In genomic region chr4:133021181-133021671, GRCm38 (mm10) we compare ENCODE assay signal across 9 mouse cellular contexts. TPM values are rescaled to one million over a fixed set of nuclear protein-coding genes. Genes with fewer than 3 reads are reported as not detected.
DNase-seq lines count a peak whose midpoint lies in the region; ATAC-seq and TF ChIP-seq lines count a peak whose summit lies in the region.
"Had no signal": no experiment of that assay in that cellular context is flagged by ENCODE, and none has a peak within 500 bp of the region (broad histone marks: within the 10 kb centered on the region; RNA-seq: fewer than 3 reads in every experiment).

No protein-coding gene starts in this region.

- TF ChIP-seq POLR2A in thymus, adult 2 months (IDR thresholded peaks at IDR 0.05; ENCODE audit: control insufficient read depth, extremely low read depth, insufficient read depth, low read length, poor library complexity) = no peak

- no peak for ATAC-seq in embryonic facial prominence, embryonic 11.5 days (replicated peaks; ENCODE audit: insufficient number of reproducible peaks, low FRiP score, low TSS enrichment, low read depth)
- ATAC-seq in intestine, embryonic 16.5 days = no peak
- no peak for ATAC-seq in midbrain, embryonic 13.5 days

- TF ChIP-seq CTCF in thymus, adult 2 months (IDR thresholded peaks at IDR 0.05; ENCODE audit: borderline replicate concordance, control insufficient read depth, extremely low read depth, insufficient read depth, low read length, poor library complexity) = no peak

- no peak overlapping the region; the same call in 1 of the 2 replicates for H3K27ac ChIP-seq in embryonic facial prominence, embryonic 11.5 days (replicated peaks; ENCODE audit: low read depth, low read length)
- H3K27ac ChIP-seq in intestine, embryonic 16.5 days (ENCODE audit: low read length) = no peak overlapping the region; the same call in 1 of the 2 replicates
- H3K27ac ChIP-seq in midbrain, embryonic 13.5 days = peak overlapping the region; percentile 81
- no peak overlapping the region for H3K27ac ChIP-seq in thymus, adult 2 months (ENCODE audit: control insufficient read depth, insufficient read depth, low read length)

- H3K4me1 ChIP-seq in embryonic facial prominence, embryonic 11.5 days (ENCODE audit: control insufficient read depth, insufficient read depth, low read length) = peaks cover 47% of the 10 kb centered on the region
- peaks cover 73% of the 10 kb centered on the region for H3K4me1 ChIP-seq in intestine, embryonic 16.5 days (ENCODE audit: control insufficient read depth, insufficient read depth, low read length)
- peaks cover 97% of the 10 kb centered on the region for H3K4me1 ChIP-seq in midbrain, embryonic 13.5 days (replicated peaks)
- H3K4me1 ChIP-seq in thymus, adult 2 months (replicated peaks; ENCODE audit: control insufficient read depth, insufficient read depth, low read length) = peaks cover 43% of the 10 kb centered on the region

- DNase-seq in heart, adult 18-20 months = peak; percentile 53 to 54
- no peak for DNase-seq in heart, postnatal 14 days
- peak; percentile 63 for DNase-seq in embryonic facial prominence, embryonic 11.5 days (ENCODE audit: low spot score)
- no peak for DNase-seq in thymus, adult 2 months
- no peak for DNase-seq in gastrocnemius, adult 18-20 months (ENCODE audit: low spot score)
- DNase-seq in right cerebral cortex, postnatal 36 days (ENCODE audit: low spot score in 2 of 2) = no peak

- no peak overlapping the region for H3K4me3 ChIP-seq in embryonic facial prominence, embryonic 11.5 days (ENCODE audit: low read depth, low read length)
- no peak overlapping the region for H3K4me3 ChIP-seq in intestine, embryonic 16.5 days (ENCODE audit: low read length)
- H3K4me3 ChIP-seq in midbrain, embryonic 13.5 days (replicated peaks) = no peak overlapping the region
- no peak overlapping the region for H3K4me3 ChIP-seq in thymus, adult 2 months (ENCODE audit: control insufficient read depth, insufficient read depth, low read length)
- H3K4me3 ChIP-seq: megakaryocyte, embryonic 14.5 days had no signal

- H3K9me3 ChIP-seq in embryonic facial prominence, embryonic 11.5 days (replicated peaks; ENCODE audit: control insufficient read depth, low read length) = no peaks in the 10 kb centered on the region
- H3K9me3 ChIP-seq in intestine, embryonic 16.5 days (ENCODE audit: control insufficient read depth, low read length) = no peaks in the 10 kb centered on the region
- no peaks in the 10 kb centered on the region for H3K9me3 ChIP-seq in midbrain, embryonic 13.5 days
- H3K9me3 ChIP-seq: megakaryocyte, embryonic 14.5 days had no signal

- 2% methylated on average over 9 of the region's 9 CpGs for WGBS in embryonic facial prominence, embryonic 11.5 days
- 34% methylated on average over 9 of the region's 9 CpGs for WGBS in intestine, embryonic 16.5 days
- 3% methylated on average over 9 of the region's 9 CpGs for WGBS in midbrain, embryonic 13.5 days
- 79% methylated on average over 9 of the region's 9 CpGs for WGBS in thymus, adult 2 months

- H3K9ac ChIP-seq in embryonic facial prominence, embryonic 11.5 days (replicated peaks; ENCODE audit: low read length) = 0 out of 2 replicates have a peak overlapping the region, but pooled peaks have one; percentile 13
- H3K9ac ChIP-seq in intestine, embryonic 16.5 days (ENCODE audit: low read depth, low read length) = peak overlapping the region; percentile 15; the same call in 1 of the 2 replicates
- no peak overlapping the region; the same call in 1 of the 2 replicates for H3K9ac ChIP-seq in midbrain, embryonic 13.5 days (replicated peaks)

- intact Hi-C loops in heart, postnatal 14 days (cut with DNase I) = loop anchor here (2.0 kb wide), 1 partner anchor 14 kb away; no protein-coding TSS in a partner anchor

- no peak overlapping the region; the same call in none of the 2 replicates for H3K4me2 ChIP-seq in embryonic facial prominence, embryonic 11.5 days (ENCODE audit: low read depth, low read length)
- H3K4me2 ChIP-seq in intestine, embryonic 16.5 days (ENCODE audit: low read depth, low read length) = no peak overlapping the region
- peak overlapping the region; percentile 53 for H3K4me2 ChIP-seq in midbrain, embryonic 13.5 days (replicated peaks)

- H3K27me3 ChIP-seq in embryonic facial prominence, embryonic 11.5 days (ENCODE audit: control insufficient read depth, insufficient read depth, low read length) = no peaks in the 10 kb centered on the region
- no peaks in the 10 kb centered on the region for H3K27me3 ChIP-seq in intestine, embryonic 16.5 days (replicated peaks; ENCODE audit: control insufficient read depth, insufficient read depth, low read length)
- H3K27me3 ChIP-seq in midbrain, embryonic 13.5 days = no peaks in the 10 kb centered on the region
- H3K27me3 ChIP-seq in thymus, adult 2 months (ENCODE audit: control insufficient read depth, insufficient read depth, low read length) = no peaks in the 10 kb centered on the region
- H3K27me3 ChIP-seq: megakaryocyte, embryonic 14.5 days had no signal

- no peaks in the 10 kb centered on the region for H3K36me3 ChIP-seq in embryonic facial prominence, embryonic 11.5 days (replicated peaks; ENCODE audit: control insufficient read depth, insufficient read depth, low read depth, low read length)
- no peaks in the 10 kb centered on the region for H3K36me3 ChIP-seq in intestine, embryonic 16.5 days (ENCODE audit: control insufficient read depth, insufficient read depth, low read length)
- no peaks in the 10 kb centered on the region for H3K36me3 ChIP-seq in midbrain, embryonic 13.5 days
- H3K36me3 ChIP-seq in thymus, adult 2 months (ENCODE audit: control insufficient read depth, insufficient read depth, low read length) = no peaks in the 10 kb centered on the region

RNA-seq across cellular contexts. Expression of gene Ahdc1, which starts 10.2 kb away (rescaled TPM):
- total RNA-seq in heart, adult 18-20 months (2021) = 10 to 100 TPM; 36.3 to 38.5 TPM
- 10 to 100 TPM; 55.2 to 59.1 TPM for total RNA-seq in heart, postnatal 14 days (2021)
- polyA plus RNA-seq in embryonic facial prominence, embryonic 11.5 days (2014; fragmentation: Nextera tagmentation; extraction: Ambion mirVana) = 6.6 and 7.7 TPM in 2 replicates
- 5.3 and 5.7 TPM in 2 replicates for polyA plus RNA-seq in intestine, embryonic 16.5 days (2015; fragmentation: Nextera tagmentation; extraction: Ambion mirVana)
- 10.4 and 12.6 TPM in 2 replicates for polyA plus RNA-seq in midbrain, embryonic 13.5 days (2015; fragmentation: Nextera tagmentation; extraction: Ambion mirVana)
- polyA plus RNA-seq in thymus, adult 2 months (2012; rRNA removed) = 59.8 and 78.9 TPM in 2 replicates
- 10 to 100 TPM; 40.6 to 41.6 TPM for total RNA-seq in gastrocnemius, adult 18-20 months (2021)

RNA-seq across cellular contexts. Expression of gene Fgr, which starts 47.3 kb away (rescaled TPM):
- under 1 TPM; 0.57 to 0.69 TPM for total RNA-seq in heart, adult 18-20 months (2021)
- total RNA-seq in heart, postnatal 14 days (2021) = under 1 TPM; 0.43 to 0.49 TPM
- polyA plus RNA-seq in embryonic facial prominence, embryonic 11.5 days (2014; fragmentation: Nextera tagmentation; extraction: Ambion mirVana) = 0.08 and 0.20 TPM in 2 replicates
- polyA plus RNA-seq in intestine, embryonic 16.5 days (2015; fragmentation: Nextera tagmentation; extraction: Ambion mirVana) = 3.1 and 3.5 TPM in 2 replicates
- 0.12 TPM in 1 of 2 replicates, not detected in the other for polyA plus RNA-seq in midbrain, embryonic 13.5 days (2015; fragmentation: Nextera tagmentation; extraction: Ambion mirVana)
- 15.3 and 15.8 TPM in 2 replicates for polyA plus RNA-seq in thymus, adult 2 months (2012; rRNA removed)
- total RNA-seq in gastrocnemius, adult 18-20 months (2021) = under 1 TPM; 0.09 to 0.14 TPM

Comparison
In these comparisons a context has a peak if more than half of its experiments do, and no peak if none do; other contexts are left out.
1. DNase-seq: peak in heart, adult 18-20 months (2 of 2) and embryonic facial prominence, embryonic 11.5 days (single experiment); none in heart, postnatal 14 days (0 of 2), thymus, adult 2 months (single experiment), gastrocnemius, adult 18-20 months (single experiment) and right cerebral cortex, postnatal 36 days (0 of 2).